In the genomic region with DNA sequence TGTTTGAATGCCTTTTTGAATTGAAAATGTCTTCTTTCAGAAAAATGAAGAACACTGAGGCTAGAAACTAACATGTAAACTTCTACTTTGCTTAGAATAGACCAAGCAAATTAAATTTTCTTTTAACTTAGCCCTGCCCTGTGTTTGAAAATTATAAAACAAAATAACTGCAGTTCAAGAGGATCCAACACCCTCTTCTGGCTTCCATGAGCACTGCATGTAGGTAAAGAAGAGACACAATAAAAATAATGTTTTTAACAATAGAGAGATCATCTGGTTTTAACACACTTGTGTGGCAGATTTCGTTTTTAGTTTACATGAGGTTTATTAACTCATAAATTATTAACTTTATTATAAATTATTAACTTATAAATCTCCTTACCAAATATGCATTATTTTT, we compare ENCODE assay signal across 27 mouse cellular contexts. TPM values are rescaled to one million over a fixed set of nuclear protein-coding genes. Genes with fewer than 3 reads are reported as not detected.
"Had no signal": no experiment of that assay in that cellular context is flagged by ENCODE, and none has a peak within 500 bp of the region (broad histone marks: within the 10 kb centered on the region; RNA-seq: fewer than 3 reads in every experiment).

No protein-coding gene starts in this region.

- ATAC-seq: intestine, embryonic 15.5 days; liver, embryonic 12.5 days; midbrain, embryonic 15.5 days had no signal

- H3K9ac ChIP-seq: intestine, embryonic 15.5 days; limb, embryonic 13.5 days; liver, embryonic 12.5 days; liver, embryonic 15.5 days; midbrain, embryonic 12.5 days; midbrain, embryonic 15.5 days; neural tube, embryonic 13.5 days; stomach, embryonic 15.5 days had no signal

- DNase-seq: kidney, adult 2 months; kidney, postnatal 10 days; kidney, postnatal 4 days; layer of hippocampus, postnatal 36 days; liver; lung, adult 2 months; lung, postnatal 14 days; lung, postnatal 4 days; retina, postnatal 1 day; right cerebral cortex, postnatal 25 days; spleen, adult 18-20 months; thymus, adult 18-20 months; thymus, postnatal 36 days had no signal

- H3K27me3 ChIP-seq: intestine, embryonic 15.5 days; limb, embryonic 13.5 days; liver, embryonic 12.5 days; liver, embryonic 15.5 days; midbrain, embryonic 12.5 days; midbrain, embryonic 15.5 days; neural tube, embryonic 13.5 days; stomach, embryonic 15.5 days had no signal

- H3K4me3 ChIP-seq: intestine, embryonic 15.5 days; limb, embryonic 10.5 days; limb, embryonic 13.5 days; liver, embryonic 12.5 days; liver, embryonic 15.5 days; midbrain, embryonic 12.5 days; midbrain, embryonic 15.5 days; myocyte; neural tube, embryonic 13.5 days; stomach, embryonic 15.5 days had no signal

- H3K9me3 ChIP-seq: intestine, embryonic 15.5 days; limb, embryonic 10.5 days; limb, embryonic 13.5 days; liver, embryonic 12.5 days; liver, embryonic 15.5 days; midbrain, embryonic 12.5 days; midbrain, embryonic 15.5 days; neural tube, embryonic 13.5 days; stomach, embryonic 15.5 days had no signal

- H3K36me3 ChIP-seq: intestine, embryonic 15.5 days; limb, embryonic 10.5 days; limb, embryonic 13.5 days; liver, embryonic 12.5 days; liver, embryonic 15.5 days; midbrain, embryonic 12.5 days; midbrain, embryonic 15.5 days; neural tube, embryonic 13.5 days; stomach, embryonic 15.5 days had no signal

- H3K27ac ChIP-seq: intestine, embryonic 15.5 days; limb, embryonic 10.5 days; limb, embryonic 13.5 days; liver, embryonic 12.5 days; liver, embryonic 15.5 days; midbrain, embryonic 12.5 days; midbrain, embryonic 15.5 days; neural tube, embryonic 13.5 days; stomach, embryonic 15.5 days had no signal

- H3K4me2 ChIP-seq: intestine, embryonic 15.5 days; limb, embryonic 13.5 days; liver, embryonic 12.5 days; liver, embryonic 15.5 days; midbrain, embryonic 12.5 days; midbrain, embryonic 15.5 days; neural tube, embryonic 13.5 days; stomach, embryonic 15.5 days had no signal

- H3K4me1 ChIP-seq: intestine, embryonic 15.5 days; limb, embryonic 10.5 days; limb, embryonic 13.5 days; liver, embryonic 12.5 days; liver, embryonic 15.5 days; midbrain, embryonic 12.5 days; midbrain, embryonic 15.5 days; neural tube, embryonic 13.5 days; stomach, embryonic 15.5 days had no signal

RNA-seq across cellular contexts. Expression of gene Pcdh10, which starts 9.2 kb away (rescaled TPM):
- total RNA-seq: megakaryocyte progenitor cell, adult 5-6 weeks; megakaryocyte-erythroid progenitor cell, adult 5-6 weeks; monocyte, adult 5-6 weeks; neutrophil, adult 5-6 weeks had no signal
- polyA plus RNA-seq: myocyte had no signal
